Mouse (Mus musculus) A20 (cell line): ENCODE data around the gene Bcl2.

ENCODE experiments used
- DNase-seq: peaks from one replicate; pipeline ENCODE4 v3.0.0-alpha.2; 2011; ENCODE audit warnings: low read depth, low spot score

Bcl2 gene

DNA sequence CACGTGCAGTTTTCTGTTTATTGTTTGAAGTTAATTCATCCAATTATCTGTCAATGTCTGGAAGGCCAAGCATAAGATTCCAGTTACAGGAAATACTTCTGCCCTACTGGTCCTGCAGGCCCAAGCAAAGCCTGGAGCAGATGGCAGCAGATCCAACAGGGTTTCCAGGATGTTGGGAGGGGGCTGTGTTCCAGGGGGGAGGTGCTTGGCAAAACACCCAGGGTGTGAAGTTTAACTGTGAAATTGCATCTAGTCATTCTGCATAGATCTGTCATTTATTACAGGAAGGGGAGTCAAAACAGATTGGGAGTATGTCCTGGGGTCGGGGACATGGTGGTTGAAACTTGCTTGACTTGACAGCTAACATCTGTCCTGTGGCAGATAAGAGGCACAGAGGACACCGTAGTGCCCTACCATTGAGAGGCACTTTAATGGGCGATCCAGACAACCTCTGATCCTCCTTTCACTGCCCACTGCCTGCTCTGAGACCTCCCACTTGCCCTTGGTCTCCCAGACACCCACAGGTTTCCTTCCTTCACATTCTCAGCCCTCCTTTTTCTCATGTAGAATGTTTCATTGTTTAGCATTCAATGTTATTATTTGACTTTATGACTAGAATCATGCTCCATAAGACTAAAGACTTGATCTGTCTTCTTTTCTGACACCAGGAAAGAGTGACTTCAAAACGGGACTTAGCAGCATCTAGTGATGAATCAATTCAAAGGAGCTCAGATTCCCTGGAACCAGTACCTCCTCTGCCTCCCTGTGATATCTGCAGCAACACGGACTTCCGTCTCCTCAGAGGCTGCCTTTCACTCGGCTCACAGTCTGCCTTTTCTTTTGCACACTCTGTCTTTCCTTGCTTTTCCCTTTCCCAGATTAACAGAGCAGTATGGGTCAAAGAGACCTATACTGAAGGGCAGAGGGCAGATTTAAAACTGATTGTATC lies 47.7 kb downstream of the Bcl2 start:
- DNase-seq = no peak

DNA sequence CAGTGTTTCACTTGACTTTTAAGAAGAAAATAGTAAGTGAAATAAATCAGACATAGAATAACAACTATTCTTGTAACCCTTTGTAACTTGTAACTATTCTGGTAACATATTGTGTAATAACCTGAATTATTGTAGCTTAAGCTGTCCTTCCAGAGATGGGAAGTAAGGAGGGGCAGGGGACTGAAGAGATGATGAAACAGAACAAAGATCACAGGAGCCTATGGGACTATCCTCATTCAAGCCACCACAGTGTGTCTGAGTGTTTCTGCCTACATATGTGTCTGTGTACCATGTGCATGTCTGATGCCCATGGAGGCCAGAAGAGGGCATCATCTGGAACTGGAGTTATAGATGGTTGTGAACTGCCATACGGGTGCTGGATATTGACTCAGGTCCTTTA lies 49.1 kb downstream of the Bcl2 start:
- DNase-seq = no peak

DNA sequence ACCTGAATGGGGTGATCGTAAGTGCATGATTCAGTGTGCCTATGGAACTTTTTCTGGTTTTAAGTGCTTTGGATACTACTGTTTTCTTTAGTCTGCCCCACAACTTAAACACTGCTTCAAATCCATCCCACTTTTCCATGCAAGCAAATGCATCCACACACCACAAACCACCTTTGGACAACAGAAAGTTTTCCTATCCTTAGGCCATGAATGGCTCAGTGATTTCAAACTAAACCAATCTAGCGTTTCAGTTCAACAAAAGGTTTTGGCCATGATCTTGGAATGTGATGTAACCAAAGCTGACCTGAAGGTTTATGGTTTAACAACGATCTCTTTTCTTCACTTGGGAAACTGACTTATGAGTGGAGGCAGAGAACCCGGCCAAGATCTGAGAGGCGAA lies 51.6 kb downstream of the Bcl2 start:
- no peak for DNase-seq

DNA sequence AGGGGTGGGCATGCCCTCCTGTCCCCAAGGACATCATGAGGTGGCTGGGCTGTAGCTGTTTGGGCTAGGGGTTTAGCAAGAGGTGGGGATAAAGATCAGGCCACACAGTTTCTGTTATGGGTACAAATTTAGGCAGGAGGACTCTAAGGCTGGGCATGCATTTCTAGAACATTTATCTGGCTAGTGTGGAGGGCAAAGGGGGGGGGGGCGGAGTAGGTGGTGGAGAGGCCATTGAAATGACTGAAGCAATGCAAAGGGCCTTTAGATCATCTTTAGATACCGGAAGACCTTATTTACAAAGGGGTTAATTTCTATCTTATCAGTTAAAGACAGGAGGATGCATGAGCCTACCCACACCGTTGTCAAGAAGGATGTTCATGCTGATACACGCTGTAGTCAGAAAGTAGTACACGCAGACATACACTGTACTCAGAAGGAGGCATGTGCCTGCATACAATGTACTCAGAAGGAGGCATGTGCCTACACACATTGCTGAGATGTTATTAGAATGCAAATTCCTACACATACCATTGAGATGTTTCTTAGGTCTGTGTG lies 55.7 kb downstream of the Bcl2 start:
- no peak for DNase-seq

DNA sequence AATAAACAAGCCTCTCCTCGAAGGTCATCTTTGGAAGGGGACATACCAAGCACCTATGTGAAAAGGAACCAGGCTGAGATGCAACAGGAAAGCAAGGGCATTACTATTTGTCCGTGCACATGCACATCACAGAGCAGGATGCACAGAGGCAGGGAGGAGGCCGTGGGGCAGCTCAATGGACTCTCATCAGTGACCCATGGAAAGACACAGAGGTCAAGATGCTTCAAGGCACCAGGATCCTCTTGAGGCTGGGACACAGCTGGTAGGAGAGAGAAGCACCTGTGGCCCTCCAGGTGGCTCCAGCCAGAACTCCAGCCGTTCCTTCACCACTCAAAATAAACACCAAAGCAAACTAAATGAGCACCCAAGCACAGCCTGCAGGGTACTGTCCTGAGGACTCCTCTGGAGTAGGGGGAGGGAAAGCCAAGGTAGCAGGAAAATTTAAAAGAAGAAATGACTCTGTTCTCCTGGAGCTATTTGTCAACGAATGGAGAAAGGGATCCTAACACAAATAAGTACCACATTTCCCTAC lies 57.8 kb downstream of the Bcl2 start:
- DNase-seq = no peak

DNA sequence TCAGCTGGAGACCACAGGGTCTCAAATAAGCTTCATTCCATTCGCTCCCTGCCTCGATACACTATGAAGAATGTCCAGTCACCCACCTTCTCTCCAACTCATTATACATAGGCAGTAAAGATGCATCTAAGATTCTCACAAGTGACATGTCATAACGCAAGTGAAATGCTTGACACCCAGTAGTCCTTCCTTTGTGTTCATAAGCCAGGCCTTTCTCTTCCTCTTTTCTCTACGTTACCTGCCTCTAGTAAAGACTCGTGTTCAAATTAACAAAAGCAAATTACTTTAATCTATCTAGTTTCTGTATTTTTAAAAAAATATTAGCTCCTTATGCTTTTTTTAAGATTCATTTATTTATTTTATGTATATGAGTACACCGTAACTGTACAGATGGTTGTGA lies 59.8 kb downstream of the Bcl2 start:
- peak; percentile 69 for DNase-seq

DNA sequence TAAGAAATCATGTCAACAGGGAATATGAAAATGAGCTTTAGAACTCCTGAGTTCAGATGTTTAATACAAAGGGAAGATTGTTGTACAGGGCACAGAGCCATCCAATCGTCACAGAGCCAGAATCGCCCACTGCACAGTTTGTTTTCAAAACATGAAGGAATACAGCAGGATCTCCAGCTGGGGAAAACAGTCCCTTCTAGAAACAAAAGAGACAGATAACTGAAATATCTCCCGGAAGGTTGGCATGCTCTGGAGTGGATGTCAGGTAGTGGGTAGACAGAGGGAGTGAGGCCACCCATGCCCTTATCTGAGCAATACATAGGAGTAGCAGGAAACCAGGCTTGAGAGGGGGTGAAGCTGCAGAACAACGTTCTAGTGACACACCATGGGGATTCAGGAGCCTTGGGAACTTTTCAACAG lies 60.6 kb downstream of the Bcl2 start:
- DNase-seq = no peak

- no peak for DNase-seq
Measured at GRCm38 (mm10) chr1:106651211-106651610, 62.9 kb downstream of the Bcl2 start.

DNA sequence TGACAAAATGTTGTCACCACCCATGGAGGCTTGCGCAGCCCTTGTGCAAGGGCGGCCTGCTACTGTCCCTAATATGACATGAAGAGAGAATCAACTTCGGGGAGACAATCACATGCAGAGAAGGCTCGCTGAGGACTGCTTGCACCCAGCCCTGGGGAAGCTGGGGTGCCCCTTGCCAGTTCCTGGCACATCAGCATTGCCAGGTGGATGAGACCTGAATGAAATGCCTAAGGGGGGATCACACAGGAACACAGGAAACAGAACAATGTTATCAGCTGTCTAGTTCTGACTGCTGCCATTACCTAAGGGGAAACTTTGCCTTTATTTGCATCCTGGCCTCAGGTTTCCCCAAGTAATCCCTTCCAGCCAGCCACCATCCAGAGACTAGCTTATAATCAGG lies 63.6 kb downstream of the Bcl2 start:
- no peak for DNase-seq

DNA sequence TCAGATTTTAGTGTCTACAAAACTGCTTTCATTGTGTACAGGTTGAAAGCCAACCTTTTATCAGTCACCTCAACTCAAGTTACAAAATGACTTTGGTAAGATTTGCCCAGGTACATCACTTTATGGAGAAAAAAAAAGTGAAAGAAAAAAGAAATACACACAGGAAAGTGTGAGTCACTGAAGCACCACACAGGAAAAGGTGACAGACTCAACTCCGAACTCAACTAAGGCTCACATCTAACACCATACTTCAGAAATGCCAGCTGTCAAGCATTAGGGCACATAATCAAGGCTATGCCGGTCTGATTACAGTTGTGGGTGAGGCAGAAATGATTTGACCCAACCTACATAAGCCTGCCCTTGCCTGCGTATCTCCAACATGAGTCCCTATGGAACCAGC lies 66.7 kb downstream of the Bcl2 start:
- DNase-seq = no peak

GRCm38 (mm10) chr1:106644566-106644965 lies 69.5 kb downstream of the Bcl2 start:
- no peak for DNase-seq

GRCm38 (mm10) chr1:106643527-106643926 lies 70.5 kb downstream of the Bcl2 start:
- DNase-seq = no peak

- DNase-seq = no peak
Measured at GRCm38 (mm10) chr1:106640577-106640976, 73.5 kb downstream of the Bcl2 start.

- DNase-seq = no peak
Measured at GRCm38 (mm10) chr1:106637705-106638104, 76.4 kb downstream of the Bcl2 start.

GRCm38 (mm10) chr1:106636714-106637113 lies 77.4 kb downstream of the Bcl2 start:
- no peak for DNase-seq

GRCm38 (mm10) chr1:106633207-106633606 lies 80.9 kb downstream of the Bcl2 start:
- DNase-seq = no peak

- DNase-seq = no peak
Measured at GRCm38 (mm10) chr1:106631869-106632463, 82.1 kb downstream of the Bcl2 start.

- DNase-seq = no peak
Measured at GRCm38 (mm10) chr1:106630973-106631372, 83.1 kb downstream of the Bcl2 start.

DNA sequence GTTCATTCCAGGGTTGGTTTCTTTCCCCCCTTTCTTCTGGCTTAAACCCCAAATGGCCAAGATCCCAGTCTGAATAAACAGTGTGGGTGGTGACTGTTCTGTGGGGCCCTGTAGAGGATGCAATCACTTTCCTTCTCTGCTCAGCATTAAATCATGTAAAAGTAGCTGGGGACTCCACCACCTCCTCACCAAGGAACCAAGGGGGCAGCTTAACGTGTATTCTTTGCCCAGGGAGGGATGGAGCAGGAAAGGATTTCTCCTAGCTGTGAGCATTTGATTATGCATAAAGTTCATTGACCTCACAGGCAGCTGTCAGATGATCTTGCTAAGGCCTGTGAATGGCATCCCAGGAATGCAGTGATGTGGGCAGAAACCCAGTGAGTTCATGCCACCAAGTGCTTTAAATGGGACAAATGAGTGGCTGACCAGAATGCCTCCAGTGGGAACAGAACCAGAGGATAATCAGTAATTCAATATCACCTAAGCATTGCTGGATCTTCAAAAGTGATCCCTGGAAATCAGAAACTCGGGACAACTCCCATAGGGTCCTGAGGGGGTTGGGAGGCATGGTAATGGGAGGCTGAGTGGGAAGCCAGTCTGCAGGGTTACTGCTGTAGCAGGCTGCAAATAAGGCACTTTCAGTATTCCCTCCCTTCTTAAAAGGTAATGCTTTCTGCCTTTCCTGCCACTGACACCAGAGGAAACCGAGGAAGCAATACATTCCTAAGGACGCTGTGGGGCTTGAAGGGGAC lies 84.0 kb downstream of the Bcl2 start:
- no peak for DNase-seq

DNA sequence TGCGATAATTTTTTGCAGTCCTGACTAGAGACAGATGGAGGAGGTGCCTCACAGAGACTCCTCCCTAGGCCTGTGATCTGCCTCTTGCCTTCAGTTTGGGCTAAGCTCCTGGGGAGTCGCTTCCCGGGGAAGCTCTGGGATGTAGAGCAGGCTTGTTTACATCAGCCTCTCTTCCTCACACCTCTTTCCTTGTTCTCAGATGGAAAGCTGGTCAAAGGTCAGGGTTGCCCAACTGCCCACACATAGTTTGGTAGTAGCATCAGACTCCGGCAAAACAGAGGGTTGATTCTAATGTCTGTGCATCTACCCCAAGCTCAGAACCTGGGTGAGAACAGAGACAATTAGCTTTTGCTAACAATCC lies 84.6 kb downstream of the Bcl2 start:
- DNase-seq = no peak

DNA sequence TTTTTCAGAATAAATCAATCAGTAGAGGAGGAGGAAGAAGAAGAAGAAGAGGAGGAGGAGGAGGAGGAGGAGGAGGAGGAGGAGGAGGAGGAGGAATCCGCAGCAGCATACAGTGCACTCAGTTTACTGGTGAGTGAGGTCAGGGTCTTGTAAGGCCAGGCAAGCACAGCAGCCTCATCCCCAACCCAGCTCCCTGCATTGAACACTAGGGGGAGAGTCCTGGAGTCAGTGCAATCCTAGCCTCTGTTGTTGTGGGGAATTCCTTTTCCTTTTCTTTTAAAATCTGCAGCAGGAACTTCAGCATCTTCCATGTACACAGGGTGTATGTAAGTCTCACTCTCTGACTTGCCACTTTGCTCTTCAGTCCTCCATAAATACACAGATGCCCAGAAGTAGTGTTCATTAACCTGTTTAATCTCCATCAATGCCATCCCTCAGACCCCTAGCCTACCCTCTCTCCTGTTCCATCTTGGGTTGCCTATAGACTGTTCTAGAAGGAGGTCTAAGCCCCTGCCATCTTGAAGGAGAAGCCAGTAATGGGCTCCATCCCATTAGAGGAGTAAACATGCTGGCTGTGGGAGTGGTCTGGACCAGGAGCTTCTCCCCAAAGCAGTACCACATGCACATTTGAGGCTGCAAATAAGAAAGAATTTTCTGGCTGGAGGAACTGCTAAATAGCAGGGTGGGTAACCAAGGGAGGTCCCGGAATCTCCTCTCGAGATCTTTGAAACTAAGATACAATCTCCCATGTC lies 85.2 kb downstream of the Bcl2 start:
- no peak for DNase-seq
